Mouse (Mus musculus) urinary bladder, postnatal 0 days (tissue): ENCODE data around the gene Ceacam14. TPM values are rescaled to one million over a fixed set of nuclear protein-coding genes. Genes with fewer than 3 reads are reported as not detected.

ENCODE experiments used
- polyA plus RNA-seq: library from polyadenylated mRNA; unstranded; fragments of >200 nt; fragmentation: Nextera tagmentation; extraction: Ambion mirVana; gene quantifications from 2 replicates; pipeline ENCODE4 v1.2.1, GENCODE M21; 2015

Gene Ceacam14
- polyA plus RNA-seq: not detected in 2 replicates

GRCm38 (mm10) chr7:17812333-17812732 is at the start of gene Ceacam14:
Gene Ceacam14 (plus strand): TSS chr7:17812633.

Other genes starting within 250 kb of the Ceacam14 start
- gene Ceacam5, start 99.4 kb upstream of the Ceacam14 start, polyA plus RNA-seq: not detected in 2 replicates
- gene Gm5155, start 59.1 kb downstream of the Ceacam14 start, polyA plus RNA-seq: not detected in 2 replicates
- gene Ceacam11, start 159.5 kb downstream of the Ceacam14 start, polyA plus RNA-seq: not detected in 2 replicates
- gene Ceacam13, start 197.3 kb downstream of the Ceacam14 start, polyA plus RNA-seq: not detected in 2 replicates